Mouse (Mus musculus) lung, adult 2 months (tissue): Measurements from ENCODE around the gene Abhd2.

Experiments
- CTCF ChIP-seq: fragments of 200-500 bp; IDR thresholded peaks from 2 replicates; pipeline ENCODE4 v1.5.1; 2011; ENCODE audit warnings: mild to moderate bottlenecking, low read length, control low read depth; ENCODE audit not compliant: insufficient read depth
- POLR2A ChIP-seq: fragments of 200-500 bp; IDR thresholded peaks from 2 replicates; pipeline ENCODE4 v1.6.1; 2011; ENCODE audit warnings: low read depth, mild to moderate bottlenecking, control low read depth, low read length, borderline replicate concordance; ENCODE audit errors: extremely low read depth

DNA sequence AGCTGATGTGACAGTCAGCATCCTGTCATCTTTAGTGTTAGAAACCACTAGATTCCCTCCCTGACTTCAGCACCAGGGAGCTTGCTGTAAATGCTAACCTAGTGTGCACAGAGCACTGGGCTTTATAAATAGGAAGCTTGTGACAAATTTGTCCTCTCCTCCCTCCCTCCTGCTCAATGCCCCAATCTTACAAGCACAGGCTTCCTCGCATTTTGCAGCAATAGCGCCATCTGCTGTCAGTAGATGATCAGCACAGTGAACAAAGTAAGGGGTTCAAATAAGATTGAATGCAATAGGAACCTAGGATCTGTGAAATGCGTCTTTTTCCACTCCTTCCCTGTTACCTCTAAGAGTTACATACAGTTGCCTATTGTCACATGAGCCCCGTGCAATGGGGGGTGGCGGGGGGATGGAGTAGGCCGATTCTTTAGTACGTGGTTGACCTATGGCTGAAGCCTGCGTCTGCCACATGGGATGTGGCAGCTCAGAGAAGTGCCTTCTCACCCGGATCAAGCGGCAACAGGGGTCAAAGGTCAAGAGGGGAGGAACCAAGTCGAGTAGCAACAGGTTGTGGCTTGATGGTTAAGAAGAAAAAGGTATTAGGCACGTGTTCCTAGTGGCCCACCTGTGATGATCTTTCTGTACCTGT, 76.9 kb downstream of the Abhd2 start:
- TF ChIP-seq POLR2A = no peak
- TF ChIP-seq CTCF = peak; percentile 70
